Mouse (Mus musculus): ENCODE data around the gene Zbtb26.

DNA sequence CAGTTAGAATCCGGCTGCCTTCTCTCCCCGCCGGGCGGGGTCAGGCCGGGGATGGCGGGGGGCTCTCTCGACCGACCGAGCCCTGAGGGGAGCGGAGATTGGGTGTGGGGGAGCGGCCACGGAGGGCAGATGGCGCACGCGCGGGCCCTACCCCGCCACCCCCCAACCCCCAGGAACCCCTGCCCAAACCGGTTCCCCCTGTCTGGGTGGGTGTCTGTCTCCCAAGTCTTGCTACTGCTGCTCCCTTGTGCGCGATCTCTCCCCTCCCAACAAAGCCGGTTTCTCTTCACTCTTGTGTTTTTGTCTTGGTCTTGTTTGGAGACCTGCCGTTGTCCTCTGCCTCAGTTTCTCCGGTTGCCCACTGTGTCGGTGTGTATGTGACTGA is 9.4 kb upstream of the Zbtb26 start:
- no peak for TF ChIP-seq GATA1 (IDR thresholded peaks at IDR 0.05; ENCODE audit: low read length)
- TF ChIP-seq TAL1 (IDR thresholded peaks at IDR 0.05; ENCODE audit: low read length), result no peak

Measured in erythroblast, embryonic 14.5 days (primary cell).